Mouse (Mus musculus) MEL (cell line): ENCODE results near the gene Dspp. TPM values are rescaled to one million over a fixed set of nuclear protein-coding genes. Genes with fewer than 3 reads are reported as not detected.

Experiments
- DNase-seq: peaks from one replicate; pipeline ENCODE4 v3.0.0; 2011; ENCODE audit warnings: low read depth, low spot score
- H3K27ac ChIP-seq: 2 replicates; pipeline ENCODE4 v1.5.1; 2012; ENCODE audit warnings: low read depth, mild to moderate bottlenecking, control low read depth, low read length, moderate library complexity; ENCODE audit not compliant: control insufficient read depth
- H3K27me3 ChIP-seq, 2 experiments: fragments of 150-350 bp in 1 of 2; sonication (generic) in 1 of 2; 2 replicates each; pipeline ENCODE4 v1.6.1; 2012; ENCODE audit warnings: low read length in 2 of 2, mild to moderate bottlenecking in 2 of 2, improper control_type of control experiment in 1 of 2, moderate library complexity in 1 of 2; ENCODE audit not compliant: insufficient read depth in 2 of 2, control insufficient read depth in 1 of 2
- H3K36me3 ChIP-seq, 2 experiments: 2 replicates each; pipeline ENCODE4 v1.6.1; 2012 to 2014; ENCODE audit warnings: low read length in 2 of 2, improper control_type of control experiment in 1 of 2, inconsistent platforms in 1 of 2, mild to moderate bottlenecking in 1 of 2; ENCODE audit not compliant: insufficient read depth in 2 of 2, control insufficient read depth in 1 of 2
- H3K4me1 ChIP-seq, 2 experiments: fragments of 150-350 bp in 1 of 2; sonication (generic) in 1 of 2; 2 replicates each; pipeline ENCODE4 v1.6.1; 2012; ENCODE audit warnings: low read length in 2 of 2, improper control_type of control experiment in 1 of 2, mild to moderate bottlenecking in 1 of 2; ENCODE audit not compliant: insufficient read depth in 2 of 2, control insufficient read depth in 1 of 2
- H3K4me3 ChIP-seq, 2 experiments: fragments of 150-350 bp in 1 of 2; sonication (generic) in 1 of 2; 2 replicates each; pipeline ENCODE4 v1.5.1; 2012; ENCODE audit warnings: low read depth in 2 of 2, low read length in 2 of 2, mild to moderate bottlenecking in 2 of 2, moderate library complexity in 2 of 2, control low read depth in 1 of 2, improper control_type of control experiment in 1 of 2; ENCODE audit not compliant: control insufficient read depth in 1 of 2, insufficient read depth in 1 of 2
- H3K79me2 ChIP-seq: 2 replicates; pipeline ENCODE4 v1.6.1; 2012; ENCODE audit warnings: mild to moderate bottlenecking, low read length, moderate library complexity; ENCODE audit not compliant: control insufficient read depth, poor library complexity, insufficient read depth
- H3K9ac ChIP-seq: 2 replicates; pipeline ENCODE4 v1.6.1; 2012; ENCODE audit warnings: low read depth, mild to moderate bottlenecking, control low read depth, low read length, moderate library complexity; ENCODE audit not compliant: control insufficient read depth, poor library complexity, severe bottlenecking
- H3K9me3 ChIP-seq: fragments of 150-350 bp; sonication (generic); replicated peaks from 2 replicates; pipeline ENCODE4 v1.6.1; 2012; ENCODE audit warnings: mild to moderate bottlenecking, low read length, improper control_type of control experiment, moderate library complexity; ENCODE audit not compliant: insufficient read depth
- BHLHE40 ChIP-seq: IDR thresholded peaks from 2 replicates; pipeline ENCODE4 v1.6.1; 2012; ENCODE audit warnings: low read depth, mild to moderate bottlenecking, inconsistent platforms, low read length, improper control_type of control experiment, borderline replicate concordance
- CHD1 ChIP-seq: IDR thresholded peaks from 2 replicates; pipeline ENCODE4 v1.6.1; 2012; ENCODE audit warnings: low read depth, mild to moderate bottlenecking, inconsistent platforms, low read length, improper control_type of control experiment
- E2F4 ChIP-seq: IDR thresholded peaks from 2 replicates; pipeline ENCODE4 v1.6.1; 2011; ENCODE audit warnings: low read depth, low read length, improper control_type of control experiment, borderline replicate concordance
- EP300 ChIP-seq, 2 experiments: IDR thresholded peaks; 2 replicates each; pipeline ENCODE4 v1.6.1; 2011; ENCODE audit warnings: improper control_type of control experiment in 2 of 2, low read length in 2 of 2, low read depth in 1 of 2, mild to moderate bottlenecking in 1 of 2
- ETS1 ChIP-seq: IDR thresholded peaks from 2 replicates; pipeline ENCODE4 v1.6.1; 2012; ENCODE audit warnings: low read depth, mild to moderate bottlenecking, inconsistent platforms, low read length, improper control_type of control experiment, moderate library complexity
- GABPA ChIP-seq: IDR thresholded peaks from 2 replicates; pipeline ENCODE4 v1.6.1; 2012; ENCODE audit warnings: low read depth, mild to moderate bottlenecking, inconsistent platforms, low read length, improper control_type of control experiment, moderate library complexity
- MAFK ChIP-seq: IDR thresholded peaks from 2 replicates; pipeline ENCODE4 v1.6.1; 2011; ENCODE audit warnings: low read depth, mild to moderate bottlenecking, low read length, improper control_type of control experiment, borderline replicate concordance
- MEF2A ChIP-seq: IDR thresholded peaks from 2 replicates; pipeline ENCODE4 v1.6.1; 2014; ENCODE audit warnings: low read depth, mild to moderate bottlenecking, inconsistent platforms, low read length, improper control_type of control experiment; ENCODE audit not compliant: poor library complexity, insufficient replicate concordance, severe bottlenecking; ENCODE audit errors: extremely low read depth
- MXI1 ChIP-seq: IDR thresholded peaks from 2 replicates; pipeline ENCODE4 v1.6.1; 2011; ENCODE audit warnings: mild to moderate bottlenecking, low read depth, low read length, improper control_type of control experiment
- MYB ChIP-seq: IDR thresholded peaks from 2 replicates; pipeline ENCODE4 v1.6.1; 2011; ENCODE audit warnings: mild to moderate bottlenecking, low read depth, low read length, improper control_type of control experiment
- NELFE ChIP-seq: IDR thresholded peaks from 2 replicates; pipeline ENCODE4 v1.6.1; 2011; ENCODE audit warnings: low read depth, low read length, improper control_type of control experiment
- POLR2A ChIP-seq, 2 experiments: IDR thresholded peaks; 2 replicates each; pipeline ENCODE4 v1.6.1; 2011 to 2012; ENCODE audit warnings: low read length in 2 of 2, mild to moderate bottlenecking in 2 of 2, control low read depth in 1 of 2, improper control_type of control experiment in 1 of 2, low read depth in 1 of 2, moderate library complexity in 1 of 2; ENCODE audit not compliant: control insufficient read depth in 1 of 2, insufficient read depth in 1 of 2, poor library complexity in 1 of 2
- RCOR1 ChIP-seq: IDR thresholded peaks from 2 replicates; pipeline ENCODE4 v1.6.1; 2012; ENCODE audit warnings: low read depth, mild to moderate bottlenecking, inconsistent platforms, low read length, improper control_type of control experiment
- TBP ChIP-seq: IDR thresholded peaks from 2 replicates; pipeline ENCODE4 v1.8.0; 2011; ENCODE audit warnings: low read depth, low read length, improper control_type of control experiment
- TCF12 ChIP-seq: IDR thresholded peaks from 2 replicates; pipeline ENCODE4 v1.6.1; 2014; ENCODE audit warnings: low read depth, mild to moderate bottlenecking, inconsistent platforms, low read length, improper control_type of control experiment, moderate library complexity
- UBTF ChIP-seq: IDR thresholded peaks from 2 replicates; pipeline ENCODE4 v1.6.1; 2012; ENCODE audit warnings: low read depth, mild to moderate bottlenecking, inconsistent platforms, low read length, improper control_type of control experiment, moderate library complexity, borderline replicate concordance; ENCODE audit not compliant: insufficient read depth
- USF1 ChIP-seq: IDR thresholded peaks from 2 replicates; pipeline ENCODE4 v1.6.1; 2014; ENCODE audit warnings: low read depth, mild to moderate bottlenecking, inconsistent platforms, low read length, improper control_type of control experiment, moderate library complexity
- USF2 ChIP-seq, 2 experiments: IDR thresholded peaks; 2 replicates each; pipeline ENCODE4 v1.6.1; 2011 to 2012; ENCODE audit warnings: improper control_type of control experiment in 2 of 2, low read length in 2 of 2, borderline replicate concordance in 1 of 2, inconsistent platforms in 1 of 2, low read depth in 1 of 2, mild to moderate bottlenecking in 1 of 2; ENCODE audit not compliant: insufficient read depth in 1 of 2
- polyA plus RNA-seq, 2 experiments: library from polyadenylated mRNA; stranded (reverse) in 1 of 2; unstranded in 1 of 2; fragments of >175 nt in 1 of 2; fragments of >200 nt in 1 of 2; gene quantifications; 2 replicates each; pipeline versions ENCODE4 v1.2.1 to v1.2.4; 2012; ENCODE audit warnings: low replicate concordance in 2 of 2, low read depth in 1 of 2; ENCODE audit not compliant: insufficient read length in 2 of 2, insufficient read depth in 1 of 2, missing spikeins in 1 of 2
- total RNA-seq: library from RNA; depleted of rRNA; stranded (reverse); fragments of 300-350 nt; gene quantifications from 2 replicates; pipeline ENCODE4 v1.2.3, GENCODE M21; 2012

Dspp gene
- total and polyA plus RNA-seq, 3 experiments = not detected

GRCm38 (mm10) chr5:104160581-104160980, 9.9 kb upstream of the Dspp start:
- TF ChIP-seq MYB (no peak), POLR2A (IDR thresholded peaks at IDR 0.05; ENCODE audit: control insufficient read depth in 1 of 2, insufficient read depth in 1 of 2, low read depth in 1 of 2, low read length in 2 of 2, poor library complexity in 1 of 2) (no peak), EP300 (IDR thresholded peaks at IDR 0.05; ENCODE audit: low read depth in 1 of 2, low read length in 2 of 2) (no peak), MXI1 (no peak), ETS1 (no peak), NELFE (no peak), RCOR1 (no peak)
- Histone ChIP-seq H3K27me3 (no peaks in the 10 kb centered on the region; a peak in 1 of 4 replicates), H3K9me3 (no peaks in the 10 kb centered on the region), H3K4me1 (no peaks in the 10 kb centered on the region), H3K4me3 (no peak overlapping the region), H3K36me3 (no peaks in the 10 kb centered on the region), H3K9ac (no peak overlapping the region), H3K79me2 (no peaks in the 10 kb centered on the region), H3K27ac (no peak overlapping the region)
- DNase-seq = no peak

- Histone ChIP-seq H3K4me3 (no peak overlapping the region), H3K27me3 (no peaks in the 10 kb centered on the region; a peak in 1 of 4 replicates), H3K36me3 (no peaks in the 10 kb centered on the region), H3K9me3 (no peaks in the 10 kb centered on the region), H3K27ac (no peak overlapping the region), H3K79me2 (no peaks in the 10 kb centered on the region), H3K4me1 (no peaks in the 10 kb centered on the region), H3K9ac (no peak overlapping the region)
- no peak for DNase-seq
- TF ChIP-seq USF2 (IDR thresholded peaks at IDR 0.05; ENCODE audit: borderline replicate concordance in 1 of 2, insufficient read depth in 1 of 2, low read depth in 1 of 2, low read length in 2 of 2) (no peak), GABPA (no peak), TBP (no peak), POLR2A (IDR thresholded peaks at IDR 0.05; ENCODE audit: control insufficient read depth in 1 of 2, insufficient read depth in 1 of 2, low read depth in 1 of 2, low read length in 2 of 2, poor library complexity in 1 of 2) (no peak), MEF2A (no peak), MAFK (no peak), BHLHE40 (no peak), EP300 (IDR thresholded peaks at IDR 0.05; ENCODE audit: low read depth in 1 of 2, low read length in 2 of 2) (no peak), CHD1 (no peak), E2F4 (no peak), RCOR1 (no peak), TCF12 (no peak), USF1 (no peak), UBTF (no peak)
Measured at GRCm38 (mm10) chr5:104161390-104161789, 9.1 kb upstream of the Dspp start.
